In the genomic region with DNA sequence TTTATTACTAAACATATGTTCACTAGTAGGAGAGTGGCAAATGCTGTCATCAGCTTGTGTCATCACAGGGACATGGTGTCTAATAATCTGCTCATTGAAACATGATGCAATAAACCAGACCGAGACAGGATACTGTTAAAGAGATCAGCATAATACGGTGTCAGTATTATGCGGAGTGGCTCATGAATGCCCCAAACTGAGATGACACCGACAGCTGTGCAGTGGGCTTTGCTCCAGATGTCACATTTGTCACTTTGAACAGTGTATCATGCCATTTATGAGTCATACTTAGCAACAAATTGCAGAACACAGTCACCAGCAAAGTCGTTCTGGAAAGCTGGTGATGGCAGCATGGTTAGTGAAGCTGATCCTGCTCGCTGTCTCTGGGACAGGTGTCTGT, we compare ENCODE assay signal across 9 mouse cellular contexts.
DNase-seq lines count a peak whose midpoint lies in the region; ATAC-seq lines count a peak whose summit lies in the region.
"Had no signal": no experiment of that assay in that cellular context is flagged by ENCODE, and none has a peak within 500 bp of the region (broad histone marks: within the 10 kb centered on the region; RNA-seq: fewer than 3 reads in every experiment).

No protein-coding gene starts in this region.

- intact Hi-C loops in gastrocnemius, postnatal 14 days (cut with DNase I; ENCODE audit: low total_unique reads), result no loop called here
- intact Hi-C loops in gastrocnemius, postnatal 36 days (cut with DNase I), result no loop called here

- peak; percentile 5 for DNase-seq in gastrocnemius, postnatal 14 days
- no peak for DNase-seq in gastrocnemius, postnatal 36 days
- peak; percentile 40 to 57 for DNase-seq in right cerebral cortex, adult 2 months (ENCODE audit: low spot score in 2 of 2)
- DNase-seq in right cerebral cortex, postnatal 14 days, result no peak
- DNase-seq in layer of hippocampus, postnatal 14 days (ENCODE audit: low spot score in 2 of 2), result peak; percentile 51 to 54
- peak; percentile 2 to 3 for DNase-seq in right cerebral cortex, postnatal 36 days (ENCODE audit: low spot score in 2 of 2)
- no peak for DNase-seq in cerebellum, postnatal 36 days
- DNase-seq: thymus, postnatal 36 days had no signal

- no peak for ATAC-seq in erythroblast, adult 5-6 weeks (replicated peaks; ENCODE audit: low FRiP score, poor library complexity, severe bottlenecking)

Comparison
In these comparisons a context has a peak if more than half of its experiments do, and no peak if none do; other contexts are left out.
1. DNase-seq: peak in gastrocnemius, postnatal 14 days (single experiment), right cerebral cortex, adult 2 months (2 of 2), layer of hippocampus, postnatal 14 days (2 of 2) and right cerebral cortex, postnatal 36 days (2 of 2); none in gastrocnemius, postnatal 36 days (0 of 2), right cerebral cortex, postnatal 14 days (single experiment) and cerebellum, postnatal 36 days (0 of 2).